Mouse (Mus musculus): Measurements from ENCODE around the gene Scrn3.

- TF ChIP-seq CTCF (IDR thresholded peaks at IDR 0.05; ENCODE audit: borderline replicate concordance, insufficient read depth, low read depth, low read length) = no peak
- no peak for TF ChIP-seq POLR2A (IDR thresholded peaks at IDR 0.05; ENCODE audit: borderline replicate concordance, insufficient read depth, low read length)
Measured at GRCm38 (mm10) chr2:73346345-73347086, 34.1 kb downstream of the Scrn3 start.

All from cerebellum, adult 2 months (tissue).